In genomic region chr4:47707966-47708365, GRCm38 (mm10) we compare ENCODE assay signal across 11 mouse cellular contexts.
DNase-seq lines count a peak whose midpoint lies in the region; TF ChIP-seq lines count a peak whose summit lies in the region.
"Had no signal": no experiment of that assay in that cellular context is flagged by ENCODE, and none has a peak within 500 bp of the region (broad histone marks: within the 10 kb centered on the region; RNA-seq: fewer than 3 reads in every experiment).

No protein-coding gene starts in this region.

- intact Hi-C loops in gastrocnemius, postnatal 14 days (cut with DNase I; ENCODE audit: low total_unique reads), result no loop called here

- no peak for TF ChIP-seq CTCF in brain, embryonic 14.5 days (IDR thresholded peaks at IDR 0.05; ENCODE audit: borderline replicate concordance, extremely low read depth, insufficient read depth, insufficient read length)

- DNase-seq in brain, embryonic 14.5 days (ENCODE audit: low read depth), result peak; percentile 81
- peak; percentile 94 for DNase-seq in cerebellum, adult 9-10 months
- peak; percentile 52 for DNase-seq in gastrocnemius, postnatal 14 days
- DNase-seq in left cerebral cortex, adult 9 months (ENCODE audit: low spot score in 2 of 2), result peak; percentile 37 to 83
- no peak for DNase-seq in c-Kit-positive CD71-positive TER-119-positive erythroid progenitor cells, embryonic 14.5 days (ENCODE audit: low spot score)
- no peak for DNase-seq in urinary bladder, postnatal 10 days (ENCODE audit: low spot score)
- DNase-seq in spleen, postnatal 36 days (ENCODE audit: low spot score in 2 of 2), result no peak
- DNase-seq in MN1 (ENCODE audit: low spot score), result no peak
- DNase-seq: adrenal gland, adult 8-10 months; kidney, adult 11 months; lung, embryonic 14.5 days had no signal

- no peak for TF ChIP-seq POLR2A in brain, embryonic 14.5 days (IDR thresholded peaks at IDR 0.05; ENCODE audit: borderline replicate concordance, extremely low read depth, insufficient read depth, insufficient read length, poor library complexity, severe bottlenecking)

Comparison
In these comparisons a context has a peak if more than half of its experiments do, and no peak if none do; other contexts are left out.
1. DNase-seq: peak in brain, embryonic 14.5 days (single experiment), cerebellum, adult 9-10 months (single experiment), gastrocnemius, postnatal 14 days (single experiment) and left cerebral cortex, adult 9 months (2 of 2); none in c-Kit-positive CD71-positive TER-119-positive erythroid progenitor cells, embryonic 14.5 days (single experiment), urinary bladder, postnatal 10 days (single experiment), spleen, postnatal 36 days (0 of 2) and MN1 (single experiment).